Mouse (Mus musculus) embryo, embryonic 11.5 days (tissue): Measurements from ENCODE around the gene Serpine1.

Experiments used
- DNase-seq: peaks from one replicate; pipeline ENCODE4 v3.0.0-alpha.2; 2012; ENCODE audit warnings: low read depth, low spot score

The Serpine1 gene

DNA sequence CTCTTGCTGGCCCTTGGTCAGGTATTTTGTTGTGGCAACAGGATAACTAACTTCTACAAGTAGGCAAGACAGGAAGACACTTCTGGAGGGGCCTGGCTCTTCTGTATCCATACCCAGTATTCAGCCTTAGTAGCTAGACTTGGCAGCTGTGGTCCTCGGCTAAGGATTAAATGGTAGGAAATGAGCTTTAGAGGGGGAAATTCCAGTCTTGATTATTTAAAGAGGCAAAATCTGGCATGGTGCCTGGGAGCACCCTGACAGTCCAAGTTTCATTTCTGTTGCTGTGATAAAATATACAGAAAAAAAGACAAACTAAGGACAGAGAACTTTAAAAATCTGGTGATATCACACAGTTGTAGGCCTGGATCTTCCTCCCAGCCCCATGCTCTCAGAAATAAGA, 24.0 kb upstream of the Serpine1 start:
- DNase-seq = no peak

DNA sequence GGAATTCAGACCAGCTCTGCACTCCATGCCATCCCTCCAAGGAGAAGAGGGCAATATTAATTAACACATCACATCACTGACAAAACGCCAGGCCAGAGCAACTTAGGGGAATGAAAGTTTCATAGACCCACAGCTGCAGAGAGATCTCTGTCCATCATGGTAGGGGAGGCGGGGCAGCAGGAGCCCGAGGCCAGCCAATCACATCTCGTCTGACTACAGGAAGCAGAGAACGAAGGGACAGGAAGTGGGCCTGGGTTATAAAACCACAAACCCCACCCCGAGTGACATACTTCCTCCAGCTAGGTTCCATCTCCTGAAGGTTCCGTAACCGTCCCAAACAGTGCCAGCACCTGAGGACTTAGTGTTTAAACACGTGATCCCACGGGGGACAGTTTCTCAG, 23.1 kb upstream of the Serpine1 start:
- DNase-seq = no peak

GRCm38 (mm10) chr5:137093720-137094119, 21.7 kb upstream of the Serpine1 start:
- DNase-seq = no peak

DNA sequence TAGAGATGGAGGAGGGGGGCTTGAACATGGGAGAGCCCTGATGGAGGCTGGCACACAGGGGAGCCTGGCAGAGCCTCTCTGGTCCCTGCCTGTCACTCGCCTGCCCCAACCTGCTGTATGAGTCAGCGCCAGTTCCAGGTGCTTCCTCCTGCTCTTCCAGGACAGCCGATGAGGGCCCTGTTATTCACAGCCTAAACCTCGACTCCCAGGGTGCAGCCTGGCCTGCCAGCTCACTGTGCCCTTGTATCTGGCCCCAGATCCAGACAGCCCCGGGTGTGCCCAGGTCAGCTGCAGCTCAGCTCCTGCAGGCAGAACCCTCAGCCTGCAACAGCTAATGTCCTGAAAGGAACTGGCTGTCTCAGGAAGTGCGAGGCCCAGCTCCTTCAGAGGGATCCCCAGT, 19.5 kb upstream of the Serpine1 start:
- no peak for DNase-seq

DNA sequence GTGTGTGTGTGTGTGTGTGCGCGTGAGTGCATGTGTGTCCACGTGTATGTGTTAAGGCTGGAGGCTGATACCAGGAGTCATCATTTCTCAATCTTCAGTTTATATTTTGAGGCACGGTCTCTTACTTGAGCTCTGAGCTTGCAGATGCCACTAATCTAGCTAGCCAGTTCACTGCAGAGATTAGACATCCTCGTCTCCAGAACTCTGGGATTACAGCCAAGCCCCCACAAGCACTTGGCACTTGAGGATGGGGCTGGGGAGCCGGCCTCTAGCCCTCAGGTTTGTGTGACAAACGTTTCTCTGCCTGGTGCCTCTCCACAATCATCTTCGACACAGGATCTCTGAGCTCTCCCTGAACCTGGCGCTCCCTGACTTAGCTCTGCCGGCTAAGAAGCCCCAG, 18.8 kb upstream of the Serpine1 start:
- DNase-seq = no peak

DNA sequence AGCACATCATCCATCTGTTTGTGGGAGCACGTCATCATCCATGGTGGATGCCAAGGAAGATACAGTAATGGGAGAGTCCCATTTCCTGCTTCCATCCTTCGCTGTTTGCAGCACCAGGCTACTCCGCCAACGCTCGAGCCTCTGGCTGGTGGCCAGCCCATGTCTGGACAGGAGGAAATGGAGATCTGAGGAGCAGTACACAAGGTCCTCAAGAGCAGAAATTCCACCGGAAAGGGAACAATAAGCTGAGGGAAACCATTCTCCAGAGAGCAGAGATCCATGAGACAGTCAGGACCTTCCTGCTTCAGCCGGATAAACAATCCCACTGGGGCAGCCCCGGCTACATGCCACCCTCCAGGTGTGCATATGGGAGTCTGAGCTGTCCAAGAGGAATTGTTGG, 15.3 kb upstream of the Serpine1 start:
- no peak for DNase-seq

DNA sequence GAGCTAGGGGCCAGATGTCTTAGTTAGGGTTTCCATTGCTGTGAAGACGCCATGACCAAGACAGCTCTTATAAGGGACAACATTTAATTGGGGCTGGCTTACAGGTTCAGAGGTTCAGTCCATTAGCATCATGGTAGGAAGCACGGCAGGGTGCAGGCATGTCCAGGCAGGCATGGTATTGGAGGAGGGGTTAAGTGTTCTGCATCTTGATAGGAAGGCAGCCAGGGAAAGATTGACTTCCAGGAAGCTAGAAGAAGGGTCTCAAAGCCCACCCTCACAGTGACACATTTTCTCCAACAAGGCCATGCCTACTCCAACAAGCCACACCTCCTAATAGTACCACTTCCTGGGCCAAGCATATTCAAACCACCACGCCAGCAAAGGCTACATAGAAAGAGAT, 13.7 kb upstream of the Serpine1 start:
- no peak for DNase-seq

DNA sequence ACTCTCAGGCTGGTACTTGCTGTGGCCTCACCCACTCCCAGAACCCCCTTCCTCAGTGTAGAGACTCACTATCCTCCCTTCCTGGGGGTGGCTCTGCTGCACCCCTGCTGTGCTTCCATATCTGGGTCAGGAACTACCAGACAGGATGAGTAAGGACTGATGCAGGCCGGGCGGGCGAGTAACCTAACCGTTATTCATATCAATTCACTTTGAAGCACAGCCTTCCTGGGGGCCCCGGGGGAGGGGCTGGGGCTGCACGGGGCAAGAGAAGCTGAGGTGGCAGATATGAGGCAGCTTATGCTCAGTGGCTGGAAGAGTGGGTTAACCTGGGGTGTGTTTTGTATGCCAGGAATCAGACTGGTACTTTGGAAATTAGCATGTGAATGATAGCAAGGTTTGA, 13.0 kb upstream of the Serpine1 start:
- DNase-seq = no peak

DNA sequence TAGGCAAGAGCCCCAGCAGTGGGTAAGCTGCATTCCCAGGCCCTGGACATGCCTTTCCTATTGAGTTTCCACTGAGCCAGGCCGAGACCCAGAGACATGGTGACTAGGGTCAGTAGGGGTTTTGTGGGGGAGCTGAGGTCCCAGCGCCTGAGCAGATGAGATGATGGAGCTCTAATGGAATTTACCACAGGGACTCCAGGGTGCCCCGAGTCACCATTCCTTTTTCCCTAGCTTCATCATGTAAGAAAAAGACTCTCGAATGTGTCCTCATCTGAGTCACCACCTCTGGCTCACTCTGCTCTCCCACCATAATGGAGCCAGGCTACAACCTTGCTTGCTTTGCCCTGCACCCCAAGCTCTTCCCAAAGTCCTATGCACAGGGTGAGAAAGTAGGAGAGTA, 11.0 kb upstream of the Serpine1 start:
- no peak for DNase-seq

- no peak for DNase-seq
Measured at GRCm38 (mm10) chr5:137079849-137080248, 7.8 kb upstream of the Serpine1 start.

GRCm38 (mm10) chr5:137078616-137079015, 6.5 kb upstream of the Serpine1 start:
- no peak for DNase-seq

GRCm38 (mm10) chr5:137078041-137078440, 6.0 kb upstream of the Serpine1 start:
- DNase-seq = no peak

- no peak for DNase-seq
Measured at GRCm38 (mm10) chr5:137077187-137077586, 5.1 kb upstream of the Serpine1 start.

- DNase-seq = no peak
Measured at GRCm38 (mm10) chr5:137076191-137076930, 4.3 kb upstream of the Serpine1 start.

DNA sequence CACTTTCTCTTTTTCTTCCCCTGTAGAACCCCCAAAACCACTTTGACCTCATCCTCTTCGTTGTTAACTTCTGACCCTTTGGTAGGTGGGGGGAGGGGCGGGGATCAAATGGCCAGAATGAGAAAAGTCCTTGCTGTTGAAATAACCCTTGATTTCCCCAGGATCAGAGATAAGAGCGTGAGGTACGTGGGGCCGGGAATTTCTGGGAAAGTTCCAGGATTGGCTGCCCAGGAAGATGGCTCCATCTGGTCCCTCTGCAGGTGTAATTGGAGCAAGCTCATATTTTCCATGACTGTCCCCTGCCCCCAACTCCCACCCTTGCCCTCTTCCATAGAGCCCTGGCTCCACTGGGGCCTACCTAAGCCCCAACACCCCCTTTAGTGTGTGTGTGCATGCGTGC, 3.7 kb upstream of the Serpine1 start:
- no peak for DNase-seq

DNA sequence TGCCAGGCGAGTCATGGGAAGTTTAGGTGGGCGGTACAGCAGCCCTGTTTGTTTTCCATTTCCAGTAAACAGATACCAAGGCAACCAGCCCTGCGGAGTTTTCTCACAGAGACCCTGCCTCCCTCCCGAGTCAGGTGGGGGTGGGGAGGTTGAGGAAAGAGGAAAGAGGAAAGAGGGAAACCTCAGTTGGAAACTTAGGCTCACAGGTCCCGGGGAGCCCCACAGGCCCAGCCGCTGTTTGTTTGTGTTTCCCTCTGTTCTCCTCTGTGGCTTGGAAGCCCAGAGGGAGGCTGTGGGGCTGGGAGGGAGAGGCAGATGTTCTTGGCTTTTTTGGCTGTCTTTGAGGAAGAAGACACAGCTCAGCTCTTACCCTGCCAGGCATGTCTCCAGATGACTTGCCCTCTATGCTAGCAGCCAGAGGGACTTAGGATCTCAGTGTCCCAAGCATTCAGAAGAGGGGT, 2.2 kb upstream of the Serpine1 start:
- DNase-seq = no peak

DNA sequence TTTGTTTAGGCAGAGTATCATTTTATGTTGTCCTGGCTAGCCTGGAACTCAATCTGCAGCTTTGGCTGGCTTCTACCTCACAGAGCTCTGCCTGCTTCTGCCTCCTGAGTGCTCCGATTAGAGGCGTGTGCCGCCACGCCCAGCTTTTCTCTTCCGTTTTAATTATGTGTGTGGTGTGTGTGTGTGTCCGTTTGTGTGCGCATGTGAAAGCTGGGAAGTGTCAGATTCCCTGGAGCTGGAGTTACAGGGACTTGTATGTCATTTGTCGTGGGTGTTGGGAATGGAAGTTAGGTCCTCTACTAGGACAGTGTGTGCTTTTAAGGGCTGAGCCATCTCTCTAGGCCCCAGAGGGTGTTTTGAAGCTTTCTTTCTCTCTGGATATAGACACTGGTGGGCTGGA, 1.1 kb upstream of the Serpine1 start:
- DNase-seq = no peak

- no peak for DNase-seq
Measured at GRCm38 (mm10) chr5:137070881-137071605, 1.0 kb downstream of the Serpine1 start.

DNA sequence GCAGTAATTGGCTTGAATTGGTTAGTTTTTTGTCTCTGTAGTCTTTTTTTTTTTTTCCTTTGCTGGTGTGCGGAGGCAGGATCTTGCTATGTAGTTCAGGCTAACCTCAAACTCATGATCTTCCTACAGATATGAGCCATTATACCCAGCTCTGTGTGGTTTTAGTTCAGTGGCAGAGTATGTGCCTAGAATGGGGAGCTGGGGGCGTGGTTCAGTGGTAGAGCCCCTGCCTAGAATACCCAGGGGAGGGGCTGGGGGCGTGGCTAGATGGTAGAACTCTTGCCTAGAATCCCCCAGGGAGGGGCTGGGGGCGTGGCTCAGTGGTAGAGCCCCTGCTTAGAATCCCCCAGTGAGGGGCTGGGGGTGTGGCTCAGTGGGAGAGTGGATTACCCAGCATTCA, 3.4 kb downstream of the Serpine1 start:
- no peak for DNase-seq

DNA sequence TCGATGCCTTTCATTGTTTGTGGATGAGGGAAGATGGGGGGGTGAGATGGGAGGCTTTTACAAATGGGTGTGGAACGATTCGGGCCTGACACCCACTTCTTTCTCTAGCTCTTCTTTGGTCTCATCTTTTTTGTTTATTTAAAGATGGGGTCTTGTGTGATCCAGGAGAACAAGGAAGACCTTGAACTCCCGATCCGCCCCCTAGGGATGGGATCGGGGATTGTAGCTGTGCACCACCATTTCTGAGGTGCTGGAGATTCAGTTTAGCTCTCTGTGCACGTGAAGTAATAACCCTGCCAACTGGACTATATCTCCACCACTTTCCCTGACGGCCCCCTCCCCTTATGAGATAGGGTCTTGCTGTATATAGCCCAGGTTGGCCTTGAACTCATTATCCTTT, 6.1 kb downstream of the Serpine1 start:
- no peak for DNase-seq

GRCm38 (mm10) chr5:137065454-137065853, 6.6 kb downstream of the Serpine1 start:
- DNase-seq = no peak

- no peak for DNase-seq
Measured at GRCm38 (mm10) chr5:137062601-137063000, 9.5 kb downstream of the Serpine1 start.

DNA sequence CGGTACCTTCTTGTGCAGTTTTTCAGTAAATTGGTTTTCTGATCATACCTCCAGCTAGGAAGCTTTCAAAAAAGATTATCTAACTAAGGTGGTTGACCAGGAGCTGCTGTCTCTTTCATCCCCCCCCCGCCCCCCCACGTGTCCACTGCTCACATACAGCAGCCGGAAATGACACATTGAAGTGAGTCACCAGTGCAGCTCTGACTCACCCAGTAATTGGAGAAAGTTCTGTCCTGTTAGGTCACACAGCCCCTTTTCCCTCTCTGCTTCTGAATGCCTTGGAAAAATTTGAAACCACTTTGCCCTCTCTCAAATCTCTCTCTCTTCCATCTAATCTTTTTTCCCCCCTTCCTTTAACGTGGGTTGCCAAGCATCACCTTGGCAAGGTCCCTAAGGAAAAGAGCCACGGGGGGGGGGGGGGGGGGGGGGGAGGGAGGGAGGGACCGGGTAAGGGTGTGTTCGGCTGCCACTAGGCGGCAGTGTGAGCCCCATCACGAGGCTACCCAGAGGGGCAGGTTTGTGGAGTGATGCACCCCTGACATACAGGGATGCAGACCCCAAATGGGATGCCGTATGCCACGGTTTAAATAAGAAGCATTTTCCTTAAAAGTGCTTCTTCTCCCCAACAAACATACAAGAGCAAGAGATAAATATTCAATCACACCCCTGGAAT, 10.1 kb downstream of the Serpine1 start:
- DNase-seq = no peak
